ENCODE assay signal across 8 mouse cellular contexts in the genomic region with DNA sequence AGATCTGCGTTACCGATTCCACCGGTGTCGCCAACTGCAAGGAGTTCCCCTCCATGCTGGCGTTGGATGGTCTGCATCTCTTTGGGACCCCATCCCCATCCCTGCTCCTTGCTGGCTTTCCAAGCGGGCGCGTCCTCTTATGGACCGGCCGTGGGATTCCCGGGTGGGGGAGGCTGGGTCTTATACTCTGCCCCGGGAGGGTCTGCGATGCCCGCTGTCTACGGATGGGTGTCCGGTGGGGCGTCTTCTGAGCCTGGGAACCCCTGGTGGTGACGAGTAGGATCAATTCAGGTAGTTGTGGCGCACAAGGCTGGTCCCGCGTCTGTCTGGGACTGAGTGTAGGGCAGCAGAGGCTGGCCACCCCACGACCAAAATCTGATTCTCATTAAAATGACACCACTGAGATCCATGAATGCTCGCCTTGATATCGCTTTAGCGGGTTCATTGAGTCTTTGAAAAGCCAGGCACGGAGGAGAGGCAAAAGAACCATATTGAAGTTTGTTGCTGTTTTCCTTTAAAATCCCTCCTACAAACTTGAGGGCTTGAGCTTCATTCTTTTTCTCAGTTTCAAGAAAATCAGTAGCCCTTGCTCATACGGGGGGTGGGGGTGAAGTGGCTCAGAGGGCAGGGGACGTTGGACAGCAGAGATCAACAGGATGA.
DNase-seq lines count a peak whose midpoint lies in the region; ATAC-seq and TF ChIP-seq lines count a peak whose summit lies in the region.

No protein-coding gene starts in this region.

- H3K9ac ChIP-seq in heart, embryonic 11.5 days (ENCODE audit: low read depth, low read length), result peak overlapping the region; percentile 11; the same call in 1 of the 2 replicates
- 0 out of 2 replicates have a peak overlapping the region, but pooled peaks have one; percentile 9 for H3K9ac ChIP-seq in ES-Bruce4 (ENCODE audit: low read depth, poor library complexity, severe bottlenecking)
- peak overlapping the region; percentile 14 for H3K9ac ChIP-seq in forebrain, embryonic 11.5 days (ENCODE audit: low read length)
- H3K9ac ChIP-seq in limb, embryonic 13.5 days, result peak overlapping the region; percentile 69
- H3K9ac ChIP-seq in neural tube, embryonic 15.5 days (replicated peaks), result peak overlapping the region; percentile 40

- ATAC-seq in heart, embryonic 11.5 days (replicated peaks; ENCODE audit: insufficient number of reproducible peaks, low FRiP score, low TSS enrichment), result 0 out of 2 replicates have a peak, but pooled peaks have one; percentile 26
- ATAC-seq in forebrain, embryonic 11.5 days (replicated peaks; ENCODE audit: low FRiP score), result peak; percentile 62
- ATAC-seq in limb, embryonic 13.5 days (ENCODE audit: low FRiP score, low read depth), result 0 out of 2 replicates have a peak, but pooled peaks have one; percentile 18
- ATAC-seq in neural tube, embryonic 15.5 days (ENCODE audit: low FRiP score), result peak; percentile 62

- intact Hi-C loops in heart, postnatal 25 days (cut with DNase I), result no loop called here
- intact Hi-C loops in left cerebral cortex, postnatal 10 days (cut with DNase I), result no loop called here

- TF ChIP-seq CTCF in ES-Bruce4 (IDR thresholded peaks at IDR 0.05; ENCODE audit: low read depth, low read length), result no peak

- H3K9me3 ChIP-seq in heart, embryonic 11.5 days (replicated peaks; ENCODE audit: control insufficient read depth, low read length), result no peaks in the 10 kb centered on the region
- no peaks in the 10 kb centered on the region for H3K9me3 ChIP-seq in ES-Bruce4 (replicated peaks; ENCODE audit: control insufficient read depth, insufficient read depth, low read length, poor library complexity, severe bottlenecking)
- H3K9me3 ChIP-seq in forebrain, embryonic 11.5 days (ENCODE audit: control insufficient read depth, low read length), result no peaks in the 10 kb centered on the region
- no peaks in the 10 kb centered on the region for H3K9me3 ChIP-seq in limb, embryonic 13.5 days
- no peaks in the 10 kb centered on the region for H3K9me3 ChIP-seq in neural tube, embryonic 15.5 days (replicated peaks)

- H3K4me3 ChIP-seq in heart, embryonic 11.5 days (ENCODE audit: low read depth, low read length), result peak overlapping the region; percentile 54
- H3K4me3 ChIP-seq in ES-Bruce4 (ENCODE audit: low read depth, low read length), result peak overlapping the region; percentile 74
- peak overlapping the region; percentile 45 for H3K4me3 ChIP-seq in forebrain, embryonic 11.5 days (ENCODE audit: low read depth, low read length)
- H3K4me3 ChIP-seq in limb, embryonic 13.5 days, result peak overlapping the region; percentile 59
- peak overlapping the region; percentile 43 for H3K4me3 ChIP-seq in neural tube, embryonic 15.5 days (replicated peaks)

- H3K4me1 ChIP-seq in heart, embryonic 11.5 days (ENCODE audit: control insufficient read depth, insufficient read depth, low read length), result no peaks in the 10 kb centered on the region
- H3K4me1 ChIP-seq in ES-Bruce4 (ENCODE audit: control insufficient read depth, insufficient read depth, low read length), result no peaks in the 10 kb centered on the region
- peaks cover 9% of the 10 kb centered on the region for H3K4me1 ChIP-seq in forebrain, embryonic 11.5 days (replicated peaks; ENCODE audit: control insufficient read depth, insufficient read depth, low read length)
- H3K4me1 ChIP-seq in limb, embryonic 13.5 days, result peaks cover 23% of the 10 kb centered on the region
- H3K4me1 ChIP-seq in neural tube, embryonic 15.5 days, result peaks cover 17% of the 10 kb centered on the region

- no peak for TF ChIP-seq EP300 in ES-Bruce4 (IDR thresholded peaks at IDR 0.05; ENCODE audit: insufficient read depth, low read depth, low read length)

- H3K4me2 ChIP-seq in heart, embryonic 11.5 days, result peak overlapping the region; percentile 79
- H3K4me2 ChIP-seq in forebrain, embryonic 11.5 days (ENCODE audit: low read depth, low read length, severe bottlenecking), result peak overlapping the region; percentile 95
- peak overlapping the region; percentile 97 for H3K4me2 ChIP-seq in limb, embryonic 13.5 days (replicated peaks)
- H3K4me2 ChIP-seq in neural tube, embryonic 15.5 days, result peak overlapping the region; percentile 89

- under 1% methylated on average over 28 of the region's 28 CpGs for WGBS in heart, embryonic 11.5 days (ENCODE audit: insufficient replicate concordance)
- under 1% methylated on average over 28 of the region's 28 CpGs for WGBS in forebrain, embryonic 11.5 days
- 1% methylated on average over 28 of the region's 28 CpGs for WGBS in limb, embryonic 13.5 days
- 1% methylated on average over 28 of the region's 28 CpGs for WGBS in neural tube, embryonic 15.5 days

- no peak overlapping the region for H3K27ac ChIP-seq in heart, embryonic 11.5 days (ENCODE audit: low read depth, low read length)
- no peak overlapping the region for H3K27ac ChIP-seq in ES-Bruce4 (ENCODE audit: insufficient read depth, low read length)
- H3K27ac ChIP-seq in forebrain, embryonic 11.5 days (ENCODE audit: low read depth, low read length), result no peak overlapping the region
- H3K27ac ChIP-seq in limb, embryonic 13.5 days, result no peak overlapping the region
- H3K27ac ChIP-seq in neural tube, embryonic 15.5 days (replicated peaks), result no peak overlapping the region

- TF ChIP-seq POLR2A in ES-Bruce4 (IDR thresholded peaks at IDR 0.05; ENCODE audit: insufficient read depth, low read length), result no peak

- DNase-seq in heart, postnatal 25 days (ENCODE audit: low spot score), result no peak
- peak; percentile 66 for DNase-seq in forebrain, embryonic 11.5 days (ENCODE audit: low spot score)
- no peak for DNase-seq in adipocyte (ENCODE audit: low spot score)
- DNase-seq in left cerebral cortex, postnatal 10 days (ENCODE audit: extremely low spot score in 1 of 2, low spot score in 2 of 2), result no peak

- peaks cover 20% of the 10 kb centered on the region for H3K27me3 ChIP-seq in heart, embryonic 11.5 days (ENCODE audit: control insufficient read depth, insufficient read depth, low read length)
- peaks cover 7% of the 10 kb centered on the region; the same call in 1 of the 2 replicates for H3K27me3 ChIP-seq in ES-Bruce4 (ENCODE audit: control insufficient read depth, insufficient read depth, low read length, poor library complexity, severe bottlenecking)
- H3K27me3 ChIP-seq in forebrain, embryonic 11.5 days (ENCODE audit: control insufficient read depth, insufficient read depth, low read length), result peaks cover 16% of the 10 kb centered on the region
- peaks cover 50% of the 10 kb centered on the region for H3K27me3 ChIP-seq in limb, embryonic 13.5 days
- peaks cover 18% of the 10 kb centered on the region for H3K27me3 ChIP-seq in neural tube, embryonic 15.5 days (replicated peaks)

- no peaks in the 10 kb centered on the region for H3K36me3 ChIP-seq in heart, embryonic 11.5 days (ENCODE audit: control insufficient read depth, insufficient read depth, low read length)
- H3K36me3 ChIP-seq in ES-Bruce4 (ENCODE audit: control insufficient read depth, insufficient read depth, low read length, poor library complexity, severe bottlenecking), result no peaks in the 10 kb centered on the region
- no peaks in the 10 kb centered on the region for H3K36me3 ChIP-seq in forebrain, embryonic 11.5 days (ENCODE audit: control insufficient read depth, insufficient read depth, low read length)
- H3K36me3 ChIP-seq in limb, embryonic 13.5 days, result no peaks in the 10 kb centered on the region
- H3K36me3 ChIP-seq in neural tube, embryonic 15.5 days, result no peaks in the 10 kb centered on the region

Comparison
In these comparisons a context has a peak if more than half of its experiments do, and no peak if none do; other contexts are left out.
1. H3K9ac ChIP-seq: peak in every context shown above with its lines; median percentile 69 in limb, embryonic 13.5 days; 40 in neural tube, embryonic 15.5 days; 14 in forebrain, embryonic 11.5 days; 11 in heart, embryonic 11.5 days; 9 in ES-Bruce4.